Mouse (Mus musculus) liver, embryonic 16.5 days (tissue): ENCODE data around the gene Pabpc6. TPM values are rescaled to one million over a fixed set of nuclear protein-coding genes. Genes with fewer than 3 reads are reported as not detected.

ENCODE experiments used
- ATAC-seq: fragments of 200-750 bp; cut with Nextera tagmentation; 2 replicates; pipeline ENCODE4 v1.8.0; 2017; ENCODE audit warnings: low read depth, mild to moderate bottlenecking, moderate number of reproducible peaks, moderate library complexity
- H3K27ac ChIP-seq: fragments of 300-500 bp; sonication (generic); 2 replicates; pipeline ENCODE4 v1.5.1; 2014; ENCODE audit warnings: mild to moderate bottlenecking, low read length
- H3K27me3 ChIP-seq: fragments of 300-500 bp; sonication (generic); 2 replicates; pipeline ENCODE4 v1.6.1; 2014; ENCODE audit warnings: low read depth, low read length, mixed read lengths; ENCODE audit not compliant: control insufficient read depth, insufficient read depth
- H3K36me3 ChIP-seq: fragments of 300-500 bp; sonication (generic); 2 replicates; pipeline ENCODE4 v1.6.1; 2014; ENCODE audit warnings: mild to moderate bottlenecking; ENCODE audit not compliant: control insufficient read depth, insufficient read depth
- H3K4me1 ChIP-seq: fragments of 300-500 bp; sonication (generic); 2 replicates; pipeline ENCODE4 v1.6.1; 2014; ENCODE audit warnings: low read depth, low read length, mixed read lengths; ENCODE audit not compliant: control insufficient read depth
- H3K4me2 ChIP-seq: fragments of 300-500 bp; sonication (generic); 2 replicates; pipeline ENCODE4 v1.6.1; 2014; ENCODE audit warnings: low read depth, low read length, mixed read lengths
- H3K4me3 ChIP-seq: fragments of 300-500 bp; sonication (generic); 2 replicates; pipeline ENCODE4 v1.5.1; 2014; ENCODE audit warnings: low read depth, mild to moderate bottlenecking, low read length
- H3K9ac ChIP-seq: fragments of 300-500 bp; sonication (generic); 2 replicates; pipeline ENCODE4 v1.6.1; 2014; ENCODE audit warnings: low read depth, low read length
- H3K9me3 ChIP-seq: fragments of 300-500 bp; sonication (generic); replicated peaks from 2 replicates; pipeline ENCODE4 v1.6.1; 2016; ENCODE audit warnings: low read length; ENCODE audit not compliant: control insufficient read depth
- WGBS: fragments of 180-500 bp; shearing (Covaris S2); extraction: QIAGEN DNeasy Blood & Tissue Kit; methylation state at CpG from one replicate; pipeline ENCODE4 v1.1.7; 2014; ENCODE audit not compliant: insufficient replicate concordance; 5-methylcytosine and 5-hydroxymethylcytosine counted together
- polyA plus RNA-seq: library from polyadenylated mRNA; unstranded; fragments of >200 nt; fragmentation: Nextera tagmentation; extraction: Ambion mirVana; gene quantifications from 2 replicates; pipeline ENCODE4 v1.2.1, GENCODE M21; 2015

Pabpc6 gene
- polyA plus RNA-seq, result not detected in 2 replicates

DNA sequence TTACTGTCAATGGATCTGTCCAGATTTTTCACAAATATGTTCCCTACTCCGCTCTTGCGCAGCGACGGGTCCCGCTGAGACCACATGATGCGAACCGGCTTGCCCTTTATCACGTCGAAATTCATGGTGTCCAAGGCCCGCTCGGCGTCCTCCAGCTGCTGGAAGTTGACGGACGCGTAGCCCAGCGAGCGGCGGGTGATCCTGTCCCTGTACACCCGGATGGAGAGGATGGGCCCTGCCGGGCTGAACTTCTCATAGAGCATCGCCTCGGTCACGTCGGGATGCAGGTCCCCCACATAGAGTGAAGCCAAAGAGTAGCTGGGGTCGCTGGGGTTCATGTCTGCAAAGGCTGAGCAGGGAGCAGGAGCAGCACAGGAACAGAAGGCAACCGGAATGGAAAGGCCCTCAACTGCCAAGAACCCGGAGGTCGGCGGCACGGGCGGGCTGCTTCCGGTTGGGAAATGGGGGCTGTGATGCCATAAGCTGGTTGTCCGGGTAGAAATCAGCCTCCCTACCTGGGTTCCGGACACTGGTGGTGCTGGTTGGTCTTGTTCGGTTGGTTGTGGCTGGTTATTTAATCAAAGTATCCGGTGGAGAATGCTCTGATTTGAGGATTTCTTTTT, at the start of gene Pabpc6:
Gene Pabpc6, minus strand, starts transcription at position 435 of the 623 bp plus-strand sequence.
- H3K4me1 ChIP-seq, result no peaks in the 10 kb centered on the region
- ATAC-seq, result no peak
- H3K9me3 ChIP-seq, result no peaks in the 10 kb centered on the region
- no peaks in the 10 kb centered on the region for H3K27me3 ChIP-seq
- no peak within 1 kb of the TSS for H3K9ac ChIP-seq
- no peak within 1 kb of the TSS for H3K4me3 ChIP-seq
- no peak within 1 kb of the TSS for H3K4me2 ChIP-seq
- WGBS, result 75% methylated on average over 36 of the region's 36 CpGs
- no peak within 1 kb of the TSS for H3K27ac ChIP-seq
- no peaks in the 10 kb centered on the region for H3K36me3 ChIP-seq

DNA sequence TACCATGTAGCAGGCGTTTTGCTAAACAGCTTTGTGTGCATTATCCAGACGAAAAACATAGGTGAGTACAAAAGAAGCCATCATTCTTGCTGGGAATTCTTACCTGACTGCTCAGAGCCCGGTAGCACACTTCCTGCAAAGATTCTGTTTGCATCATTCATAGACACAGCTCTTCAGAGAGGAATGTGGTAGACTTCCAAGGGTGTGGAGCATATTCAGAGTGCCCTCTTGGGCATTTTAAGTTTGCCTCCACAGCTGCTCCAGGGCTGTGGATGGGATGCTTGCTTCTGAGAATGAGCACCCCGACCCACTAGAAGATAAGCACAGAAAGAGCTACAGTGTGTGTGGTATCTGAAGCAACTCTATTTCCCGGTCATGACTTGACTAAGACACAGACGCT, 41.4 kb upstream of the Pabpc6 start:
- Histone ChIP-seq H3K27me3 (no peaks in the 10 kb centered on the region), H3K36me3 (no peaks in the 10 kb centered on the region), H3K4me1 (no peaks in the 10 kb centered on the region), H3K4me3 (no peak overlapping the region), H3K9ac (no peak overlapping the region), H3K9me3 (no peaks in the 10 kb centered on the region), H3K4me2 (no peak overlapping the region), H3K27ac (no peak overlapping the region)
- ATAC-seq, result no peak
- WGBS, result 61% methylated on average over 6 of the region's 6 CpGs

DNA sequence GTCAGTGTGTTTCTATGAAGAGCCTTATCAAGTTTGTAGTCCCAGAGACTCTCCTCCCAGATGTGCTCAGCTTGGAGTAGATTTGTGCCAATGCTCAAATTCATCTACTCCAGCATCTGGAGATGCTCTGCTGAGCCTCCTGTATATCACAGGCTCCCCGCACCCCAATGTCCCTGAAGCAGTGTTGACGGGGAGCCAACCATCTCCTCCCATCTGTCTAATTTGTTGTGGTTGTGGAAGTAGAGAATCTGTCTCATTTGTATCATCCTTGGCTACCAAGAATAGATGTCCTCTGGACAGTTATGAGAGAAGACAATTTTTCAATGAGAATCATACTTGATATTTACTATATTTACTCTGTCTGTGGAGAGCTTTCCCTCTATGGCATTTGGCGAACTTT, 39.4 kb upstream of the Pabpc6 start:
- H3K27ac ChIP-seq, result no peak overlapping the region
- H3K9ac ChIP-seq, result no peak overlapping the region
- no peak overlapping the region for H3K4me2 ChIP-seq
- no peak overlapping the region for H3K4me3 ChIP-seq
- no peaks in the 10 kb centered on the region for H3K4me1 ChIP-seq
- no peaks in the 10 kb centered on the region for H3K36me3 ChIP-seq
- no peaks in the 10 kb centered on the region for H3K27me3 ChIP-seq
- 69% methylated on average over 3 of the region's 3 CpGs for WGBS
- no peak for ATAC-seq
- no peaks in the 10 kb centered on the region for H3K9me3 ChIP-seq

DNA sequence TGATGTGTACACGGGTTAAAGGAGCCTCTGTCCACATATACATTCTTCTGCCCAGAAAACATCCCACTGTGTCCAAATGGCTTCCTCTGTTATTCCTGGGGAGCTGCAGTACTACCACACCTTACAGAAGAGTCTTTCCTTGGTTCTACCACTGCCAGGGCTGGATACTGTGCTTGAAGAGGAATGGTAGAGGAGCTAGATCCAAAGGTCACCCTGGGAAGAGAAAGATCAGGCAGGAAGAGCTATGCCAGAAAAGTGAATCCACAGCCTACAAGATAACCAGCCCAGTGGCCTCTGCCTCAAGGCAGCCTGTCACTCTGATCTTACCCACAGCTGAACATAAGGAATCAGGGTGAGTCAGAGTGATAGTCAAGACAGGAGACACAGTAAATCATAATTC, 37.8 kb upstream of the Pabpc6 start:
- no peak for ATAC-seq
- 50% methylated on average over 1 of the region's 1 CpGs for WGBS
- H3K27me3 ChIP-seq, result no peaks in the 10 kb centered on the region
- no peak overlapping the region for H3K4me2 ChIP-seq
- no peaks in the 10 kb centered on the region for H3K9me3 ChIP-seq
- no peaks in the 10 kb centered on the region for H3K36me3 ChIP-seq
- H3K4me1 ChIP-seq, result no peaks in the 10 kb centered on the region
- H3K27ac ChIP-seq, result no peak overlapping the region
- H3K4me3 ChIP-seq, result no peak overlapping the region
- H3K9ac ChIP-seq, result no peak overlapping the region

DNA sequence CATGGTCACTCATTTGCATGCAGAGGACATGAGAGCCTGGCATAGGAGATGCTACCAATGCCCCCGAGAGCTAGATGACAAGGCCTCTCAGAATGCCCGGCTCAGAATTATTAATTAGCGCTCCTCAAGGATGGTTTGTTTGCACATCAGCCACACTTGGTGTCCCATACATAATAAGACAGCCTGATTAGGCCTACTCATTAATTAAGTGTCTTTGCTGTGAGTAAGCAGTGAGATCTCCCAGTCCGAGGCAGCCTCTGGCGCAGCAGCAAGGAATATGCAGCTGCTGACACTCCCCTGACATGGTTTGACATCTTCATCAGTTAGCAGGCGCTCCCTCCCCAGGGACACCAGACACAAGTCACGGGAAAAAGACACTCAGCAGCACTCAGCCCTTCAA, 28.2 kb upstream of the Pabpc6 start:
- WGBS, result 65% methylated on average over 7 of the region's 7 CpGs
- Histone ChIP-seq H3K9ac (no peak overlapping the region), H3K27me3 (no peaks in the 10 kb centered on the region), H3K4me2 (no peak overlapping the region), H3K9me3 (no peaks in the 10 kb centered on the region), H3K4me3 (no peak overlapping the region), H3K4me1 (no peaks in the 10 kb centered on the region), H3K27ac (no peak overlapping the region), H3K36me3 (no peaks in the 10 kb centered on the region)
- no peak for ATAC-seq

DNA sequence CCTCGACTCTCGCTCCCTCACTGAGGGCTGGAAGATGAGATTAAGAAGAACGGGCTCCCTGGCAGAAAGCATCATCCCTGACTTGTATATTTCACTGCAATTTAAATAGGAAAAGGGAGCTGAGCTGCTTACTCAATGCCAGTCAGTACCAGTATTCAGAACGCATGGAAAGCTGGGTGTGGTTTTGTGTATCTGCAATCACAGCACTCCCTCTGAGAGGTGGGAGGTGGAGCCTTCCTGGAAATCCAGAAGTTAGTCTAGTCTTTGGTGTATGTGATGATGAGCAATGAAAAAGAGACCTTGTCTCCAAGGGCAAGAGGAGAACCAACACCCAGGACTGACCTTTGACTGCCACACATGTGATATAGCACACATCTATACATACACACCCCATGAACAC, 21.7 kb upstream of the Pabpc6 start:
- H3K36me3 ChIP-seq, result no peaks in the 10 kb centered on the region
- H3K9ac ChIP-seq, result no peak overlapping the region
- no peak overlapping the region for H3K4me3 ChIP-seq
- no peaks in the 10 kb centered on the region for H3K27me3 ChIP-seq
- WGBS, result 48% methylated on average over 4 of the region's 4 CpGs
- H3K4me2 ChIP-seq, result no peak overlapping the region
- H3K9me3 ChIP-seq, result no peaks in the 10 kb centered on the region
- no peak for ATAC-seq
- H3K4me1 ChIP-seq, result no peaks in the 10 kb centered on the region
- H3K27ac ChIP-seq, result no peak overlapping the region

DNA sequence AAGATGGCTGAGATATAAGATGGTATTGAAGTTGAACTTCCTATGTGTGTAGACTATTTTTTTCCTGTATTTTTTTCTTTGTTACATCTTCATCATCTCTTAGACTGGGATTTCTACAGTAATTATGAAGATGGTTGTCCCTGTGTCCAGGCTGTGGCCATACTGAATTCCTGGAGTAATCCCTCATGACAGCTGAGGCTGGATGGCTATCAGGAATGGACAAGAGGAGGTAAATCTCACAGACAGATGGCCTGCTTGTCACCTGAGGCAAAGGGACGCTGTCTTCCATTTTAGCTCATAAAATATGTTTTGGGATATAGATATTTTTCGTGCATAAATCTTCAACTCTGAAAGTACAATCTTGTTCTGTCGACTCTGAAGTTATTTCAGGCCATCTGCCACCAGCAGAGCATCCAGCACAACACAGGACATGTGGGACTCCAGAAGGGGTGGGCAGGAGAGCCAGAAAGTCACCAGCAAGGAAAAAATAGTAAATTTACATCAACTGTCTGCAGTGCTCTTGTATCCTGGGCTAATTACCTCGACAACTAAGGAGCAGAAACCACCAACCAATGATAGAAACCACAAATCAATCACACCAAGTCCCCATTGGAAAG, 14.1 kb upstream of the Pabpc6 start:
- Histone ChIP-seq H3K4me3 (no peak overlapping the region), H3K27me3 (no peaks in the 10 kb centered on the region), H3K9ac (no peak overlapping the region), H3K9me3 (no peaks in the 10 kb centered on the region), H3K36me3 (no peaks in the 10 kb centered on the region), H3K27ac (no peak overlapping the region), H3K4me2 (no peak overlapping the region), H3K4me1 (no peaks in the 10 kb centered on the region)
- ATAC-seq, result no peak
- WGBS, result 26% methylated on average over 4 of the region's 4 CpGs

DNA sequence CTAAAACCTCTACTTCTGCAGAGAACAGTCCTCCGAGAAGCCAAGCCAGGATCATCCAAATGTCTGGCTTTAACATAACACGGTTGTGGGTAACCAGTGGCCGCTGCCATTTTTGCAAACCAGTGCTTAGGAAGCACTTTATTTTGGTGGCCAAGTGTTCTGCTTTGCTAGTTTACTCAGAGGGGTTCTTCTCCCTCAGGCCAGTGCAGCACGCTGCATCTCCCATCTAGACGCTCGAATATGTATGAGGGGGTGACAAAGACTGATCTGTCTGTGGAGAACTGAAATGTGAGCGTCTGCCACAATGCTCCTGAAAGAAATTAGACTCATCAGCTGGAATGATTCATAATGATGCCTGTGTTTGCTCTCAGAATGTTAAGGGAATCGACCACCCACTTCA, 11.2 kb upstream of the Pabpc6 start:
- no peaks in the 10 kb centered on the region for H3K36me3 ChIP-seq
- ATAC-seq, result no peak
- 61% methylated on average over 8 of the region's 8 CpGs for WGBS

DNA sequence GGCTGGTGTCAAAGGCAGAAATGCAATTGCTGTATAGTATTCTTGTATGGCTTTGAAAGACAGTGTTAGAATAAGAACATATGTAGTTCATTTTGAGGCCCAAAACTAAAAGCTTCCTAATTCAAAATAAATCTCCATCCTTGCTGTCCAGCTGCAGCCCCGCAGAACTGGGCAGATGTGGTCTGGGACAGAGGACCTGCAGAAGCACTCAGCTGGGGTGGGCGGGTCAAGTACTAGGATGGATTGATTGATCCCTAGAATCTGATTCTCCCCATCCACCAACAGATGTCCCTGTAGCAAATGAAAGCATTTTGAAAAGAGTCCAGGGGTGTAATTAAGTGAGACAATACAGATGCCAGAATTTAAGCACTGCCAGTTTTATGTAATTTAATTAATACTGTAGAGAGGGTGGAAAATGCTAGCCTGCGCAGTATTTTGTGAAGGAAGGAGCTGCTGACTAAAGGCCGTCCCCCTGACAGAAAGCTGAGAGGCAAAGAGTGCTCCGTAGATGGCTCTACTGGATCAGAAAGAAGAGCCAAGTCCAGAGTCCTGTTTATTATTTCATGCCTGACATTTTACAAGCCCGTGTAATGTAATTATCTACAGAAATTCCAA, 5.8 kb upstream of the Pabpc6 start:
- H3K4me3 ChIP-seq, result no peak overlapping the region
- no peak overlapping the region for H3K9ac ChIP-seq
- no peaks in the 10 kb centered on the region for H3K4me1 ChIP-seq
- H3K27ac ChIP-seq, result no peak overlapping the region
- H3K27me3 ChIP-seq, result no peaks in the 10 kb centered on the region
- no peaks in the 10 kb centered on the region for H3K36me3 ChIP-seq
- no peaks in the 10 kb centered on the region for H3K9me3 ChIP-seq
- WGBS, result 68% methylated on average over 6 of the region's 6 CpGs
- no peak overlapping the region for H3K4me2 ChIP-seq
- no peak for ATAC-seq

More for the DNA sequence above, 11.2 kb upstream of the Pabpc6 start:
- Histone ChIP-seq H3K4me2 (no peak overlapping the region), H3K9me3 (no peaks in the 10 kb centered on the region), H3K4me3 (no peak overlapping the region), H3K27me3 (no peaks in the 10 kb centered on the region), H3K27ac (no peak overlapping the region), H3K4me1 (no peaks in the 10 kb centered on the region), H3K9ac (no peak overlapping the region)
